ENCODE assay signal across 8 mouse cellular contexts in the genomic region with DNA sequence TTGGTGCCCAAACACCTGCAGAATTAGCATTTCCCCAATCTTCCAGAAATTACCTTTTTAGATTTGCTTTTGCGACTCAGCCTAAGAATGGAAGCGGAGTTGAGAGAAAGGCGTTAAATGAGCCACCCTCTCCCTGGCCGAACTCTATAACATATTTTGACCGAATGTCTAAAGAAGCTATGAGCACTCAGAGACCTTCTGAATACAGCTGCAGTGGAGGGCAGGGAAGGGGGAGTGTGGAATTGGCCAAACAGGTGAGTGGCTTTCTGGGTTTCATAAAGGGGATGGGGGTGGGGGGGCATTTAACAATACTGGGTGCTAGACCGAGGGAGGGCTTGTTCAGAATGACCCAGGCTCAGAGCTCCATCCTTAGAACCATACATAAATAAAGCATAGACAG. TPM values are rescaled to one million over a fixed set of nuclear protein-coding genes. Genes with fewer than 3 reads are reported as not detected.
DNase-seq lines count a peak whose midpoint lies in the region; ATAC-seq and TF ChIP-seq lines count a peak whose summit lies in the region.

No protein-coding gene starts in this region.

- TF ChIP-seq POLR2A in kidney, adult 2 months (IDR thresholded peaks at IDR 0.05; ENCODE audit: low read depth, low read length) = no peak
- TF ChIP-seq POLR2A in cortical plate, adult 2 months (IDR thresholded peaks at IDR 0.05; ENCODE audit: extremely low read depth, insufficient read depth, low read length) = no peak

- DNase-seq in kidney, adult 2 months = no peak
- DNase-seq in kidney, postnatal 36 days = no peak
- no peak for DNase-seq in adrenal gland, adult 8-10 months
- DNase-seq in spleen, postnatal 4 days (ENCODE audit: low spot score in 2 of 2) = no peak

- H3K27ac ChIP-seq in kidney, adult 2 months (ENCODE audit: insufficient read depth, low read depth, low read length) = peak overlapping the region; percentile 87
- peak overlapping the region; percentile 42 for H3K27ac ChIP-seq in cortical plate, adult 2 months (ENCODE audit: insufficient read depth, low read length)
- H3K27ac ChIP-seq in hindbrain, embryonic 15.5 days (replicated peaks) = peak overlapping the region; percentile 100
- H3K27ac ChIP-seq in midbrain, embryonic 13.5 days = peak overlapping the region; percentile 100

- H3K9ac ChIP-seq in hindbrain, embryonic 15.5 days = peak overlapping the region; percentile 33
- H3K9ac ChIP-seq in midbrain, embryonic 13.5 days (replicated peaks) = 0 out of 2 replicates have a peak overlapping the region, but pooled peaks have one; percentile 54

- no peak overlapping the region for H3K4me3 ChIP-seq in kidney, adult 2 months (ENCODE audit: insufficient read depth, low read depth, low read length)
- H3K4me3 ChIP-seq in cortical plate, adult 2 months (ENCODE audit: insufficient read depth, low read length) = peak overlapping the region; percentile 72
- H3K4me3 ChIP-seq in hindbrain, embryonic 15.5 days = peak overlapping the region; percentile 66
- H3K4me3 ChIP-seq in midbrain, embryonic 13.5 days (replicated peaks) = peak overlapping the region; percentile 96

- H3K9me3 ChIP-seq in hindbrain, embryonic 15.5 days = no peaks in the 10 kb centered on the region
- H3K9me3 ChIP-seq in midbrain, embryonic 13.5 days = no peaks in the 10 kb centered on the region

- H3K36me3 ChIP-seq in kidney, adult 2 months (ENCODE audit: control insufficient read depth, insufficient read depth, low read length) = peaks cover 4% of the 10 kb centered on the region; the same call in 1 of the 2 replicates
- no peaks in the 10 kb centered on the region for H3K36me3 ChIP-seq in hindbrain, embryonic 15.5 days
- H3K36me3 ChIP-seq in midbrain, embryonic 13.5 days = peaks cover 10% of the 10 kb centered on the region; the same call in 1 of the 2 replicates

- WGBS in kidney, adult 2 months = 11% methylated on average over 6 of the region's 6 CpGs
- WGBS in hindbrain, embryonic 15.5 days = 7% methylated on average over 6 of the region's 6 CpGs
- WGBS in midbrain, embryonic 13.5 days = 5% methylated on average over 6 of the region's 6 CpGs

- peak overlapping the region; percentile 80 for H3K4me2 ChIP-seq in hindbrain, embryonic 15.5 days
- H3K4me2 ChIP-seq in midbrain, embryonic 13.5 days (replicated peaks) = peak overlapping the region; percentile 95

- no peak for ATAC-seq in hindbrain, embryonic 15.5 days (ENCODE audit: low FRiP score, low read depth)
- ATAC-seq in midbrain, embryonic 13.5 days = no peak
- no peak for ATAC-seq in CD4-positive, CD25-positive, alpha-beta regulatory T cell, adult 4 months

- no peaks in the 10 kb centered on the region for H3K27me3 ChIP-seq in kidney, adult 2 months (replicated peaks; ENCODE audit: control insufficient read depth, insufficient read depth, low read length)
- no peaks in the 10 kb centered on the region for H3K27me3 ChIP-seq in hindbrain, embryonic 15.5 days
- H3K27me3 ChIP-seq in midbrain, embryonic 13.5 days = no peaks in the 10 kb centered on the region

- H3K4me1 ChIP-seq in kidney, adult 2 months (ENCODE audit: control insufficient read depth, insufficient read depth, low read length) = peaks cover 24% of the 10 kb centered on the region
- H3K4me1 ChIP-seq in cortical plate, adult 2 months (ENCODE audit: control insufficient read depth, insufficient read depth, low read length) = peaks cover 9% of the 10 kb centered on the region
- H3K4me1 ChIP-seq in hindbrain, embryonic 15.5 days (replicated peaks) = peaks cover 64% of the 10 kb centered on the region
- peaks cover 65% of the 10 kb centered on the region for H3K4me1 ChIP-seq in midbrain, embryonic 13.5 days (replicated peaks)

- no peak for TF ChIP-seq CTCF in kidney, adult 2 months (conservative IDR thresholded peaks at IDR 0.05; ENCODE audit: insufficient read depth, insufficient read length, low read depth, low read length)
- TF ChIP-seq CTCF in cortical plate, adult 2 months (IDR thresholded peaks at IDR 0.05; ENCODE audit: extremely low read depth, insufficient read depth, low read length) = no peak

RNA-seq across cellular contexts. Expression of a gene that starts 0.7 kb away (rescaled TPM):
- polyA plus RNA-seq in kidney, adult 2 months (2012; rRNA removed) = 22.0 and 27.8 TPM in 2 replicates
- 35.7 and 37.1 TPM in 2 replicates for polyA plus RNA-seq in cortical plate, adult 2 months (2012; rRNA removed)
- polyA plus RNA-seq in hindbrain, embryonic 15.5 days (2015; fragmentation: Nextera tagmentation; extraction: Ambion mirVana) = 72.9 and 87.3 TPM in 2 replicates
- polyA plus RNA-seq in midbrain, embryonic 13.5 days (2015; fragmentation: Nextera tagmentation; extraction: Ambion mirVana) = 65.3 and 75.5 TPM in 2 replicates
- total RNA-seq in adrenal gland, adult 8-10 months (2022) = 10 to 100 TPM; 69.8 to 92.2 (median 82.8) TPM
- polyA plus RNA-seq in CD4-positive, CD25-positive, alpha-beta regulatory T cell, adult 4 months (2017; shearing (Covaris generic)) = 10 to 100 TPM in 1 of 2 experiments, 1 to 10 TPM in 1; 7.6 to 18.8 TPM

Comparison
In these comparisons a context has a peak if more than half of its experiments do, and no peak if none do; other contexts are left out.
1. H3K27ac ChIP-seq: peak in every context shown above with its lines; median percentile 100 in hindbrain, embryonic 15.5 days; 100 in midbrain, embryonic 13.5 days; 87 in kidney, adult 2 months; 42 in cortical plate, adult 2 months.